Mouse (Mus musculus): Measurements from ENCODE around the gene Gnptg.

DNA sequence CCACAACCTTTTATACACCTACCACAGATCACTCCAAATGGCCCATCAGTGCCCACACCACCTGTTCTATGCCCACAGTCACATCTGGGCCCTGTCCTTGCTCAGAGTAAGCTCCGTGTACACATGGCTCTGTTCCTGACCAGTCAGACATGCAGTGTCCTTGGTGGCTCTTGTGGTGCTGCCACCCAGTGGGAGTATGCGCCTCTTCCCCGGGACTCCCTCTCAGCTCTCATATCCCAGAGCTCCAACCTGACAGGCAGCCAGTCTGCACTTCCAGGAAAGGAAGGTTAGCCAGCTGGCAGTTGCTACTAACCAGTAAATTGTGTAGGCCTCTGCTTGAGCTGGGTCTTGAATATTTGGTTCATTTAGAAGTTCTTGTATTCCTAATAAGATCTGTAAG lies 24.5 kb upstream of the Gnptg start:
- TF ChIP-seq CTCF (IDR thresholded peaks at IDR 0.05; ENCODE audit: low read depth, low read length) = peak; percentile 63
- TF ChIP-seq POLR2A (IDR thresholded peaks at IDR 0.05; ENCODE audit: extremely low read depth, insufficient read depth, low read length) = no peak

Measured in liver, adult 2 months (tissue).